Mouse (Mus musculus) forebrain, embryonic 10.5 days (tissue): ENCODE data around the gene Rps2. TPM values are rescaled to one million over a fixed set of nuclear protein-coding genes. Genes with fewer than 3 reads are reported as not detected.

Source experiments
- DNase-seq: peaks from one replicate; pipeline ENCODE4 v3.0.0-alpha.2; 2017; ENCODE audit warnings: low spot score; ENCODE audit errors: extremely low spot score
- H3K27ac ChIP-seq: fragments of 300-500 bp; sonication (generic); 2 replicates; pipeline ENCODE4 v1.5.1; 2016; ENCODE audit warnings: mild to moderate bottlenecking
- H3K27me3 ChIP-seq: fragments of 300-500 bp; sonication (generic); 2 replicates; pipeline ENCODE4 v1.6.1; 2016; ENCODE audit warnings: mild to moderate bottlenecking; ENCODE audit not compliant: poor library complexity, severe bottlenecking
- H3K36me3 ChIP-seq: fragments of 300-500 bp; sonication (generic); replicated peaks from 2 replicates; pipeline ENCODE4 v1.6.1; 2016; ENCODE audit warnings: mild to moderate bottlenecking, moderate library complexity
- H3K4me1 ChIP-seq: fragments of 300-500 bp; sonication (generic); 2 replicates; pipeline ENCODE4 v1.6.1; 2016
- H3K4me3 ChIP-seq: fragments of 300-500 bp; sonication (generic); 2 replicates; pipeline ENCODE4 v1.5.1; 2016; ENCODE audit warnings: mild to moderate bottlenecking, moderate library complexity
- H3K9me3 ChIP-seq: fragments of 300-500 bp; sonication (generic); 2 replicates; pipeline ENCODE4 v1.6.1; 2016; ENCODE audit warnings: mild to moderate bottlenecking, moderate library complexity
- WGBS: fragments of 180-500 bp; shearing (Covaris S2); methylation state at CpG from one replicate; pipeline ENCODE4 v1.1.7; 2016; 5-methylcytosine and 5-hydroxymethylcytosine counted together
- polyA plus RNA-seq: library from polyadenylated mRNA; unstranded; fragments of >200 nt; fragmentation: Nextera tagmentation; extraction: Ambion mirVana; gene quantifications from 2 replicates; pipeline ENCODE4 v1.2.1, GENCODE M21; 2016

Rps2 gene
- polyA plus RNA-seq, 1 experiment from 2014 or later: 1,888 TPM

- H3K27me3 ChIP-seq: no peaks in the 10 kb centered on the region
- H3K4me3 ChIP-seq: no peak overlapping the region
- no peak for DNase-seq
- WGBS: 53% methylated on average over 22 of the region's 22 CpGs
- no peaks in the 10 kb centered on the region for H3K9me3 ChIP-seq
- peaks cover 49% of the 10 kb centered on the region for H3K4me1 ChIP-seq
- peak overlapping the region; percentile 51; the same call in 1 of the 2 replicates for H3K27ac ChIP-seq
- H3K36me3 ChIP-seq: no peaks in the 10 kb centered on the region
These were observed 47.3 kb downstream of the Rps2 start for GRCm38 (mm10) chr17:24765016-24765905.

GRCm38 (mm10) chr17:24766266-24766875 is 48.5 kb downstream of the Rps2 start:
- Histone ChIP-seq H3K36me3 (no peaks in the 10 kb centered on the region), H3K4me1 (peaks cover 44% of the 10 kb centered on the region), H3K4me3 (no peak overlapping the region), H3K27ac (peak overlapping the region; percentile 22; the same call in 1 of the 2 replicates), H3K27me3 (no peaks in the 10 kb centered on the region), H3K9me3 (no peaks in the 10 kb centered on the region)
- 25% methylated on average over 12 of the region's 12 CpGs for WGBS
- DNase-seq: no peak

GRCm38 (mm10) chr17:24769146-24769545 is 51.2 kb downstream of the Rps2 start:
- WGBS: 38% methylated on average over 3 of the region's 3 CpGs
- DNase-seq: no peak

More at GRCm38 (mm10) chr17:24769146-24769545, 51.2 kb downstream of the Rps2 start:
- Histone ChIP-seq H3K27ac (no peak overlapping the region), H3K4me3 (no peak overlapping the region), H3K9me3 (0 out of 2 replicates have a peak, but pooled peaks cover 5% of the 10 kb centered on the region), H3K27me3 (no peaks in the 10 kb centered on the region), H3K4me1 (peaks cover 34% of the 10 kb centered on the region), H3K36me3 (no peaks in the 10 kb centered on the region)

Other genes with a start within 250 kb of the Rps2 start
- gene E4f1, start 247.8 kb upstream of the Rps2 start, polyA plus RNA-seq: 32.7 and 35.2 TPM in 2 replicates
- 79.7 and 85.3 TPM in 2 replicates for gene Pgp, start 247.7 kb upstream of the Rps2 start, polyA plus RNA-seq
- 0.23 and 0.25 TPM in 2 replicates for gene Bricd5, start 244.2 kb upstream of the Rps2 start, polyA plus RNA-seq
- 36.8 and 40.0 TPM in 2 replicates for gene Mlst8, start 239.0 kb upstream of the Rps2 start, polyA plus RNA-seq
- 3.8 and 4.3 TPM in 2 replicates for gene Caskin1, start 229.5 kb upstream of the Rps2 start, polyA plus RNA-seq
- 128 and 132 TPM in 2 replicates for gene Traf7, start 190.2 kb upstream of the Rps2 start, polyA plus RNA-seq
- gene Rab26, start 183.9 kb upstream of the Rps2 start, polyA plus RNA-seq: 1.9 and 3.5 TPM in 2 replicates
- gene Pkd1, start 168.3 kb upstream of the Rps2 start, polyA plus RNA-seq: 12.9 and 16.3 TPM in 2 replicates
- gene Tsc2, start 85.5 kb upstream of the Rps2 start, polyA plus RNA-seq: 75.3 and 75.4 TPM in 2 replicates
- 26.9 and 29.5 TPM in 2 replicates for gene Nthl1, start 85.4 kb upstream of the Rps2 start, polyA plus RNA-seq
- gene Slc9a3r2, start 67.8 kb upstream of the Rps2 start, polyA plus RNA-seq: 25.9 and 27.1 TPM in 2 replicates
- gene Npw, start 59.7 kb upstream of the Rps2 start, polyA plus RNA-seq: not detected in 2 replicates
- 27.5 and 30.6 TPM in 2 replicates for gene Zfp598, start 48.4 kb upstream of the Rps2 start, polyA plus RNA-seq
- gene Syngr3, start 28.2 kb upstream of the Rps2 start, polyA plus RNA-seq: 9.7 and 11.0 TPM in 2 replicates
- gene Gfer, start 22.0 kb upstream of the Rps2 start, polyA plus RNA-seq: 57.7 and 60.3 TPM in 2 replicates
- 0.79 and 1.0 TPM in 2 replicates for gene Noxo1, start 21.9 kb upstream of the Rps2 start, polyA plus RNA-seq
- gene Tbl3, start 10.5 kb upstream of the Rps2 start, polyA plus RNA-seq: 162 and 167 TPM in 2 replicates
- gene Rnf151, start 53 bp upstream of the Rps2 start, polyA plus RNA-seq: 0.43 and 0.69 TPM in 2 replicates
- 190 and 194 TPM in 2 replicates for gene Ndufb10, start 6.4 kb downstream of the Rps2 start, polyA plus RNA-seq
- not detected in 2 replicates for gene Rpl3l, start 9.7 kb downstream of the Rps2 start, polyA plus RNA-seq
- 22.2 and 22.8 TPM in 2 replicates for gene Msrb1, start 18.5 kb downstream of the Rps2 start, polyA plus RNA-seq
- 0.50 and 0.68 TPM in 2 replicates for gene Hs3st6, start 34.9 kb downstream of the Rps2 start, polyA plus RNA-seq
- gene Meiob, start 86.2 kb downstream of the Rps2 start, polyA plus RNA-seq: 0.09 TPM in 1 of 2 replicates, not detected in the other
- gene Hagh, start 122.0 kb downstream of the Rps2 start, polyA plus RNA-seq: 24.5 and 26.4 TPM in 2 replicates
- gene Fahd1, start 132.2 kb downstream of the Rps2 start, polyA plus RNA-seq: 16.6 and 19.0 TPM in 2 replicates
- gene Igfals, start 147.9 kb downstream of the Rps2 start, polyA plus RNA-seq: 0.17 and 0.36 TPM in 2 replicates
- gene Nubp2, start 168.2 kb downstream of the Rps2 start, polyA plus RNA-seq: 81.3 and 82.5 TPM in 2 replicates
- 42.8 and 45.3 TPM in 2 replicates for gene Spsb3, start 168.5 kb downstream of the Rps2 start, polyA plus RNA-seq
- gene Eme2, start 177.0 kb downstream of the Rps2 start, polyA plus RNA-seq: 30.3 and 30.4 TPM in 2 replicates
- gene Mrps34, start 177.0 kb downstream of the Rps2 start, polyA plus RNA-seq: 100 and 103 TPM in 2 replicates
- gene Nme3, start 178.4 kb downstream of the Rps2 start, polyA plus RNA-seq: 50.1 and 51.8 TPM in 2 replicates
- 36.2 and 37.3 TPM in 2 replicates for gene Mapk8ip3, start 218.9 kb downstream of the Rps2 start, polyA plus RNA-seq
- 502 and 521 TPM in 2 replicates for gene Jpt2, start 242.6 kb downstream of the Rps2 start, polyA plus RNA-seq